In genomic region chr5:113993487-113994465, GRCm38 (mm10) we compare ENCODE assay signal across 7 mouse cellular contexts. TPM values are rescaled to one million over a fixed set of nuclear protein-coding genes. Genes with fewer than 3 reads are reported as not detected.
A peak's percentile ranks its signal among the peaks of the same experiment; 100 is the strongest.
DNase-seq lines count a peak whose midpoint lies in the region; ATAC-seq and TF ChIP-seq lines count a peak whose summit lies in the region.

TSS of gene Ssh1 (minus strand) at chr5:113993894.

- peak within 1 kb of the TSS; percentile 96 for H3K27ac ChIP-seq in embryonic facial prominence, embryonic 12.5 days
- peak within 1 kb of the TSS; percentile 93 for H3K27ac ChIP-seq in kidney, adult 2 months (ENCODE audit: insufficient read depth, low read depth, low read length)
- H3K27ac ChIP-seq in limb, embryonic 14.5 days (replicated peaks; ENCODE audit: low read depth, low read length), result peak within 1 kb of the TSS; percentile 84
- H3K27ac ChIP-seq in midbrain, embryonic 16.5 days (ENCODE audit: low read length), result peak within 1 kb of the TSS; percentile 97

- peaks cover 12% of the 10 kb centered on the region for H3K36me3 ChIP-seq in embryonic facial prominence, embryonic 12.5 days
- no peaks in the 10 kb centered on the region for H3K36me3 ChIP-seq in kidney, adult 2 months (ENCODE audit: control insufficient read depth, insufficient read depth, low read length)
- H3K36me3 ChIP-seq in limb, embryonic 14.5 days (ENCODE audit: control insufficient read depth, insufficient read depth, low read length), result peaks cover 11% of the 10 kb centered on the region
- H3K36me3 ChIP-seq in midbrain, embryonic 16.5 days (ENCODE audit: control insufficient read depth, insufficient read depth, low read length), result peaks cover 3% of the 10 kb centered on the region; the same call in 1 of the 2 replicates

- 2% methylated on average over 57 of the region's 83 CpGs for WGBS in embryonic facial prominence, embryonic 12.5 days
- WGBS in kidney, adult 2 months, result under 1% methylated on average over 79 of the region's 83 CpGs
- WGBS in limb, embryonic 14.5 days, result 3% methylated on average over 46 of the region's 83 CpGs
- WGBS in midbrain, embryonic 16.5 days, result 1% methylated on average over 58 of the region's 83 CpGs

- peak; percentile 12 for TF ChIP-seq POLR2A in kidney, adult 2 months (IDR thresholded peaks at IDR 0.05; ENCODE audit: low read depth, low read length)
- peak; percentile 74; the same call in 1 of the 2 replicates for TF ChIP-seq POLR2A in limb, embryonic 14.5 days (IDR thresholded peaks at IDR 0.05; ENCODE audit: borderline replicate concordance, extremely low read depth, insufficient read depth, insufficient read length)

- H3K4me3 ChIP-seq in embryonic facial prominence, embryonic 12.5 days, result peak within 1 kb of the TSS; percentile 84
- H3K4me3 ChIP-seq in kidney, adult 2 months (ENCODE audit: insufficient read depth, low read depth, low read length), result peak within 1 kb of the TSS; percentile 88
- peak within 1 kb of the TSS; percentile 69 for H3K4me3 ChIP-seq in limb, embryonic 14.5 days (replicated peaks; ENCODE audit: low read length)
- H3K4me3 ChIP-seq in midbrain, embryonic 16.5 days (ENCODE audit: low read depth, low read length), result peak within 1 kb of the TSS; percentile 84

- peak; percentile 95 for DNase-seq in adrenal gland, postnatal 10 days
- peak; percentile 91 to 95 for DNase-seq in heart, adult 18-20 months
- DNase-seq in kidney, adult 2 months, result peak; percentile 95
- DNase-seq in limb, embryonic 14.5 days (ENCODE audit: low spot score), result peak; percentile 87
- peak; percentile 82 to 87 for DNase-seq in spleen, postnatal 10 days (ENCODE audit: low spot score in 2 of 2)

- TF ChIP-seq CTCF in kidney, adult 2 months (conservative IDR thresholded peaks at IDR 0.05; ENCODE audit: insufficient read depth, insufficient read length, low read depth, low read length), result no peak

- ATAC-seq in embryonic facial prominence, embryonic 12.5 days (ENCODE audit: insufficient number of reproducible peaks, insufficient read depth, low FRiP score, low TSS enrichment), result peak; percentile 75
- peak; percentile 91 for ATAC-seq in limb, embryonic 14.5 days (ENCODE audit: low FRiP score, low read depth)
- ATAC-seq in midbrain, embryonic 16.5 days, result peak; percentile 88

- H3K9me3 ChIP-seq in embryonic facial prominence, embryonic 12.5 days, result no peaks in the 10 kb centered on the region
- H3K9me3 ChIP-seq in limb, embryonic 14.5 days (ENCODE audit: control insufficient read depth, low read length), result no peaks in the 10 kb centered on the region
- no peaks in the 10 kb centered on the region for H3K9me3 ChIP-seq in midbrain, embryonic 16.5 days (replicated peaks; ENCODE audit: control insufficient read depth, low read length, poor library complexity, severe bottlenecking)

- peak within 1 kb of the TSS; percentile 94 for H3K9ac ChIP-seq in embryonic facial prominence, embryonic 12.5 days
- H3K9ac ChIP-seq in limb, embryonic 14.5 days (ENCODE audit: low read depth, low read length, severe bottlenecking), result peak within 1 kb of the TSS; percentile 68
- H3K9ac ChIP-seq in midbrain, embryonic 16.5 days (ENCODE audit: low read depth, low read length), result peak within 1 kb of the TSS; percentile 93

- peaks cover 22% of the 10 kb centered on the region for H3K4me1 ChIP-seq in embryonic facial prominence, embryonic 12.5 days
- peaks cover 11% of the 10 kb centered on the region; the same call in 1 of the 2 replicates for H3K4me1 ChIP-seq in kidney, adult 2 months (ENCODE audit: control insufficient read depth, insufficient read depth, low read length)
- peaks cover 12% of the 10 kb centered on the region for H3K4me1 ChIP-seq in limb, embryonic 14.5 days (ENCODE audit: control insufficient read depth, insufficient read depth, low read length)
- peaks cover 31% of the 10 kb centered on the region for H3K4me1 ChIP-seq in midbrain, embryonic 16.5 days (ENCODE audit: control insufficient read depth, insufficient read depth, low read length)

- peak within 1 kb of the TSS; percentile 81 for H3K4me2 ChIP-seq in embryonic facial prominence, embryonic 12.5 days (replicated peaks)
- H3K4me2 ChIP-seq in limb, embryonic 14.5 days (replicated peaks; ENCODE audit: low read depth, low read length, severe bottlenecking), result peak within 1 kb of the TSS; percentile 87
- peak within 1 kb of the TSS; percentile 89 for H3K4me2 ChIP-seq in midbrain, embryonic 16.5 days (ENCODE audit: low read length)

- no peaks in the 10 kb centered on the region for H3K27me3 ChIP-seq in embryonic facial prominence, embryonic 12.5 days
- no peaks in the 10 kb centered on the region for H3K27me3 ChIP-seq in kidney, adult 2 months (replicated peaks; ENCODE audit: control insufficient read depth, insufficient read depth, low read length)
- no peaks in the 10 kb centered on the region for H3K27me3 ChIP-seq in limb, embryonic 14.5 days (ENCODE audit: control insufficient read depth, insufficient read depth, low read length)
- no peaks in the 10 kb centered on the region for H3K27me3 ChIP-seq in midbrain, embryonic 16.5 days (ENCODE audit: control insufficient read depth, insufficient read depth, low read depth, low read length)

RNA-seq across cellular contexts. Expression of gene Ssh1, which starts in this region (rescaled TPM):
- total RNA-seq in adrenal gland, postnatal 10 days (2021), result 10 to 100 TPM; 14.2 to 20.0 TPM
- polyA plus RNA-seq in embryonic facial prominence, embryonic 12.5 days (2016; fragmentation: Nextera tagmentation; extraction: Ambion mirVana), result 18.1 and 20.4 TPM in 2 replicates
- 10 to 100 TPM; 13.5 to 13.6 TPM for total RNA-seq in heart, adult 18-20 months (2021)
- polyA plus RNA-seq in kidney, adult 2 months (2012; rRNA removed), result 11.3 and 12.1 TPM in 2 replicates
- polyA plus RNA-seq in limb, embryonic 14.5 days (2012; rRNA removed), result 12.0 and 15.6 TPM in 2 replicates
- polyA plus RNA-seq in limb, embryonic 14.5 days (2014; fragmentation: Nextera tagmentation; extraction: Ambion mirVana), result 21.9 and 24.6 TPM in 2 replicates
- 9.4 and 13.7 TPM in 2 replicates for polyA plus RNA-seq in midbrain, embryonic 16.5 days (2015; fragmentation: Nextera tagmentation; extraction: Ambion mirVana)

Comparison
In these comparisons a context has a peak if more than half of its experiments do, and no peak if none do; other contexts are left out.
1. Peak in every context shown above with its lines: DNase-seq, ATAC-seq, H3K4me3 ChIP-seq and H3K27ac ChIP-seq.